Mouse (Mus musculus) olfactory bulb, adult 2 months (tissue): ENCODE measurements around the gene Tap1. TPM values are rescaled to one million over a fixed set of nuclear protein-coding genes. Genes with fewer than 3 reads are reported as not detected.
"Not testable (repeated sequence)": the region's sequence is repeated elsewhere in the genome, so short reads cannot be mapped to it uniquely, and the experiment has no call there.

Experiments used
- H3K27ac ChIP-seq: fragments of 200-500 bp; 2 replicates; pipeline ENCODE4 v1.5.1; 2012; ENCODE audit warnings: low read depth, low read length; ENCODE audit not compliant: insufficient read depth
- H3K4me1 ChIP-seq: fragments of 200-500 bp; 2 replicates; pipeline ENCODE4 v1.6.1; 2012; ENCODE audit warnings: low read length; ENCODE audit not compliant: control insufficient read depth, insufficient read depth
- H3K4me3 ChIP-seq: fragments of 200-500 bp; 2 replicates; pipeline ENCODE4 v1.5.1; 2012; ENCODE audit warnings: mild to moderate bottlenecking, low read depth, low read length, moderate library complexity; ENCODE audit not compliant: insufficient read depth
- CTCF ChIP-seq: fragments of 200-500 bp; IDR thresholded peaks from 2 replicates; pipeline ENCODE4 v1.5.1; 2012; ENCODE audit warnings: low read depth, mild to moderate bottlenecking, low read length, moderate library complexity; ENCODE audit not compliant: insufficient read depth
- POLR2A ChIP-seq: fragments of 200-500 bp; IDR thresholded peaks from 2 replicates; pipeline ENCODE4 v1.6.1; 2012; ENCODE audit warnings: mild to moderate bottlenecking, low read depth, low read length, moderate library complexity; ENCODE audit not compliant: insufficient read depth
- WGBS: fragments of 180-500 bp; shearing (Covaris S2); methylation state at CpG from one replicate; pipeline ENCODE4 v1.1.7; 2018; 5-methylcytosine and 5-hydroxymethylcytosine counted together
- polyA plus RNA-seq: library from polyadenylated mRNA; stranded (reverse); fragments of >200 nt; gene quantifications from 2 replicates; pipeline ENCODE4 v1.2.4, GENCODE M21; 2012; ENCODE audit warnings: low replicate concordance; ENCODE audit not compliant: missing spikeins, insufficient read depth, insufficient read length

The Tap1 gene
- polyA plus RNA-seq, 1 experiment, result not detected

GRCm38 (mm10) chr17:34217986-34218385 lies 30.6 kb downstream of the Tap1 start:
- Histone ChIP-seq H3K27ac (no peak overlapping the region), H3K4me3 (no peak overlapping the region), H3K4me1 (peaks cover 10% of the 10 kb centered on the region)
- TF ChIP-seq POLR2A, result no peak
- TF ChIP-seq CTCF, result no peak
- 89% methylated on average over 5 of the region's 5 CpGs for WGBS

GRCm38 (mm10) chr17:34218675-34219074 lies 31.3 kb downstream of the Tap1 start:
- Histone ChIP-seq H3K4me1 (peaks cover 10% of the 10 kb centered on the region), H3K4me3 (no peak overlapping the region), H3K27ac (no peak overlapping the region)
- WGBS, result 18% methylated on average over 11 of the region's 11 CpGs
- no peak for TF ChIP-seq POLR2A

GRCm38 (mm10) chr17:34219096-34219495 lies 31.7 kb downstream of the Tap1 start:
- H3K4me3 ChIP-seq, H3K4me1 ChIP-seq, H3K27ac ChIP-seq: not testable (repeated sequence)
- 82% methylated on average over 9 of the region's 11 CpGs for WGBS
- TF ChIP-seq CTCF, result 0 out of 2 replicates have a peak, but pooled peaks have one; percentile 21

GRCm38 (mm10) chr17:34219801-34220200 lies 32.4 kb downstream of the Tap1 start:
- WGBS, result 90% methylated on average over 6 of the region's 7 CpGs

GRCm38 (mm10) chr17:34220401-34220800 lies 33.0 kb downstream of the Tap1 start:
- H3K4me1 ChIP-seq, H3K27ac ChIP-seq, H3K4me3 ChIP-seq: not testable (repeated sequence)
- 97% methylated on average over 7 of the region's 16 CpGs for WGBS

More at GRCm38 (mm10) chr17:34219801-34220200, 32.4 kb downstream of the Tap1 start:
- H3K4me1 ChIP-seq, H3K4me3 ChIP-seq, H3K27ac ChIP-seq: not testable (repeated sequence)

- H3K4me3 ChIP-seq, result no peak overlapping the region
- TF ChIP-seq CTCF, result no peak
- TF ChIP-seq POLR2A, result no peak
- 94% methylated on average over 3 of the region's 3 CpGs for WGBS
- no peak overlapping the region for H3K27ac ChIP-seq
- no peaks in the 10 kb centered on the region for H3K4me1 ChIP-seq
Observed at GRCm38 (mm10) chr17:34224816-34225215, 37.5 kb downstream of the Tap1 start.

- H3K4me1 ChIP-seq, result no peaks in the 10 kb centered on the region
- H3K27ac ChIP-seq, result no peak overlapping the region
- TF ChIP-seq POLR2A, result no peak
- TF ChIP-seq CTCF, result no peak
- 88% methylated on average over 8 of the region's 8 CpGs for WGBS
- H3K4me3 ChIP-seq, result no peak overlapping the region
Observed at GRCm38 (mm10) chr17:34225426-34225825, 38.1 kb downstream of the Tap1 start.

- not testable (repeated sequence) for H3K27ac ChIP-seq, H3K4me1 ChIP-seq, H3K4me3 ChIP-seq
- 97% methylated on average over 15 of the region's 23 CpGs for WGBS
Observed at GRCm38 (mm10) chr17:34225911-34226310, 38.6 kb downstream of the Tap1 start.

- not testable (repeated sequence) for H3K27ac ChIP-seq, H3K4me1 ChIP-seq, H3K4me3 ChIP-seq
- 93% methylated on average over 7 of the region's 9 CpGs for WGBS
Observed at GRCm38 (mm10) chr17:34230971-34231370, 43.6 kb downstream of the Tap1 start.

GRCm38 (mm10) chr17:34232021-34232420 lies 44.7 kb downstream of the Tap1 start:
- H3K4me1 ChIP-seq, H3K27ac ChIP-seq, H3K4me3 ChIP-seq: not testable (repeated sequence)
- WGBS, result over 99% methylated on average over 5 of the region's 7 CpGs

- Histone ChIP-seq H3K4me1 (no peaks in the 10 kb centered on the region), H3K4me3 (no peak overlapping the region), H3K27ac (no peak overlapping the region)
- WGBS, result 32% methylated on average over 9 of the region's 9 CpGs
- TF ChIP-seq POLR2A, result no peak
- peak; percentile 52; the same call in 1 of the 2 replicates for TF ChIP-seq CTCF
Observed at GRCm38 (mm10) chr17:34234926-34235325, 47.6 kb downstream of the Tap1 start.
